Mouse (Mus musculus): ENCODE data around the gene Glyctk. TPM values are rescaled to one million over a fixed set of nuclear protein-coding genes. Genes with fewer than 3 reads are reported as not detected.

Glyctk gene
- total RNA-seq, 2 experiments from 2014 or later, result 4.8 to 5.6 TPM

- DNase-seq (ENCODE audit: low spot score in 2 of 2), result no peak
- intact Hi-C loops (cut with DNase I), result no loop called here
These were observed 53.5 kb downstream of the Glyctk start for GRCm38 (mm10) chr9:106104401-106104800.

Small RNA genes lying within 50 kb of the gene (microRNA-seq; reads per million reads assigned to microRNA genes)
- gene Mir135a-1 (20.8 to 31.3 reads per million in 2 experiments), gene Mirlet7g (57,426 to 77,369 reads per million in 2 experiments)

Other genes starting within 250 kb of the Glyctk start
- 1 to 10 TPM in 1 of 2 experiments, under 1 TPM in 1; 0.97 to 1.4 TPM for gene Col6a5, start 197.5 kb downstream of the Glyctk start, total RNA-seq (2021)
- gene Col6a4, start 61.4 kb downstream of the Glyctk start, total RNA-seq (2021), result 1 to 10 TPM; 2.5 to 3.3 TPM
- 100 to 1,000 TPM; 146 to 149 TPM for gene Wdr82, start 12.8 kb upstream of the Glyctk start, total RNA-seq (2021)
- gene Ppm1m, start 41.6 kb upstream of the Glyctk start, total RNA-seq (2021), result 10 to 100 TPM; 16.8 to 19.0 TPM
- 10 to 100 TPM; 61.6 to 64.0 TPM for gene Twf2, start 45.0 kb upstream of the Glyctk start, total RNA-seq (2021)
- 1 to 10 TPM; 1.0 to 1.2 TPM for gene Tlr9, start 64.5 kb upstream of the Glyctk start, total RNA-seq (2021)
- gene Alas1, start 90.5 kb upstream of the Glyctk start, total RNA-seq (2021), result 100 to 1,000 TPM; 140 to 154 TPM
- 10 to 100 TPM; 17.7 to 19.3 TPM for gene Poc1a, start 122.9 kb upstream of the Glyctk start, total RNA-seq (2021)
- 100 to 1,000 TPM in 1 of 2 experiments, 10 to 100 TPM in 1; 95.1 to 102 TPM for gene Dusp7, start 210.5 kb upstream of the Glyctk start, total RNA-seq (2021)